Mouse (Mus musculus) heart, adult 11 months (tissue): ENCODE measurements around the gene Tgm1.

Experiments
- DNase-seq: peaks from one replicate; pipeline ENCODE4 v3.0.0; 2022

Gene Tgm1

GRCm38 (mm10) chr14:55671833-55672740 is 41.6 kb downstream of the Tgm1 start, which contains the start of the genes Gmpr2 and Nedd8:
Gene Gmpr2 (plus strand): TSS chr14:55671941.
Gene Nedd8 (minus strand): TSS chr14:55672124.
- DNase-seq = peak; percentile 99

GRCm38 (mm10) chr14:55671486-55671832 is 42.3 kb downstream of the Tgm1 start:
- no peak for DNase-seq

- DNase-seq = no peak
Measured at GRCm38 (mm10) chr14:55660636-55661035, 53.1 kb downstream of the Tgm1 start.

- DNase-seq = peak; percentile 97
Measured at GRCm38 (mm10) chr14:55659960-55660573, 53.7 kb downstream of the Tgm1 start, which contains the start of gene Mdp1. Gene Mdp1 (minus strand): TSS chr14:55660508.

- DNase-seq = no peak
Measured at GRCm38 (mm10) chr14:55658011-55658410, 55.7 kb downstream of the Tgm1 start.

- DNase-seq = no peak
Measured at GRCm38 (mm10) chr14:55656935-55657334, 56.8 kb downstream of the Tgm1 start.

GRCm38 (mm10) chr14:55651528-55651927 is 62.2 kb downstream of the Tgm1 start:
- no peak for DNase-seq
